Mouse (Mus musculus): ENCODE measurements around the gene Grk1. TPM values are rescaled to one million over a fixed set of nuclear protein-coding genes. Genes with fewer than 3 reads are reported as not detected.

Grk1 gene
- not detected in 2 replicates for polyA plus RNA-seq (2014; fragmentation: Nextera tagmentation; extraction: Ambion mirVana)

- Histone ChIP-seq H3K27me3 (ENCODE audit: control insufficient read depth, insufficient read depth, low read length) (no peaks in the 10 kb centered on the region), H3K27ac (replicated peaks in 1 of 2; ENCODE audit: control insufficient read depth in 1 of 2, insufficient read depth in 1 of 2, low read depth in 2 of 2, low read length in 2 of 2) (no peak within 1 kb of the TSS), H3K4me2 (ENCODE audit: low read length) (no peak within 1 kb of the TSS), H3K9ac (ENCODE audit: low read length) (no peak within 1 kb of the TSS), H3K36me3 (ENCODE audit: control insufficient read depth, insufficient read depth, low read length) (no peaks in the 10 kb centered on the region), H3K4me1 (ENCODE audit: control insufficient read depth in 2 of 2, insufficient read depth in 2 of 2, low read length in 2 of 2) (no peaks in the 10 kb centered on the region), H3K9me3 (ENCODE audit: control insufficient read depth, low read length) (no peaks in the 10 kb centered on the region), H3K4me3 (ENCODE audit: control insufficient read depth in 1 of 2, insufficient read depth in 1 of 2, low read depth in 1 of 2, low read length in 2 of 2) (no peak within 1 kb of the TSS)
- 76% methylated on average over 5 of the region's 5 CpGs for WGBS
- ATAC-seq (ENCODE audit: insufficient number of reproducible peaks, insufficient read depth, low FRiP score, low read depth): no peak
These were observed at the start of gene Grk1 for GRCm38 (mm10) chr8:13404666-13405131. TSS of gene Grk1 (plus strand) at chr8:13405081.

- Histone ChIP-seq H3K4me1 (ENCODE audit: control insufficient read depth in 2 of 2, insufficient read depth in 2 of 2, low read length in 2 of 2) (peaks cover 4 to 12% of the 10 kb centered on the region in 2 experiments), H3K27me3 (ENCODE audit: control insufficient read depth, insufficient read depth, low read length) (no peaks in the 10 kb centered on the region), H3K27ac (replicated peaks in 1 of 2; ENCODE audit: control insufficient read depth in 1 of 2, insufficient read depth in 1 of 2, low read depth in 2 of 2, low read length in 2 of 2) (no peak overlapping the region), H3K9ac (ENCODE audit: low read length) (no peak overlapping the region), H3K4me2 (ENCODE audit: low read length) (no peak overlapping the region), H3K4me3 (ENCODE audit: control insufficient read depth in 1 of 2, insufficient read depth in 1 of 2, low read depth in 1 of 2, low read length in 2 of 2) (no peak overlapping the region), H3K36me3 (ENCODE audit: control insufficient read depth, insufficient read depth, low read length) (peaks cover 97% of the 10 kb centered on the region), H3K9me3 (ENCODE audit: control insufficient read depth, low read length) (no peaks in the 10 kb centered on the region)
- no peak for ATAC-seq (ENCODE audit: insufficient number of reproducible peaks, insufficient read depth, low FRiP score, low read depth)
- 88% methylated on average over 6 of the region's 6 CpGs for WGBS
These were observed 48.7 kb upstream of the Grk1 start for GRCm38 (mm10) chr8:13356221-13356620.

- no peak overlapping the region for H3K4me2 ChIP-seq (ENCODE audit: low read length)
- H3K4me1 ChIP-seq (ENCODE audit: control insufficient read depth in 2 of 2, insufficient read depth in 2 of 2, low read length in 2 of 2): peaks cover 4 to 12% of the 10 kb centered on the region in 2 experiments
- peaks cover 97% of the 10 kb centered on the region for H3K36me3 ChIP-seq (ENCODE audit: control insufficient read depth, insufficient read depth, low read length)
- H3K9me3 ChIP-seq (ENCODE audit: control insufficient read depth, low read length): no peaks in the 10 kb centered on the region
- no peak for ATAC-seq (ENCODE audit: insufficient number of reproducible peaks, insufficient read depth, low FRiP score, low read depth)
- H3K9ac ChIP-seq (ENCODE audit: low read length): no peak overlapping the region
- H3K27ac ChIP-seq (replicated peaks in 1 of 2; ENCODE audit: control insufficient read depth in 1 of 2, insufficient read depth in 1 of 2, low read depth in 2 of 2, low read length in 2 of 2): no peak overlapping the region
- no peak overlapping the region for H3K4me3 ChIP-seq (ENCODE audit: control insufficient read depth in 1 of 2, insufficient read depth in 1 of 2, low read depth in 1 of 2, low read length in 2 of 2)
- 69% methylated on average over 10 of the region's 10 CpGs for WGBS
- H3K27me3 ChIP-seq (ENCODE audit: control insufficient read depth, insufficient read depth, low read length): no peaks in the 10 kb centered on the region
These were observed 48.2 kb upstream of the Grk1 start for GRCm38 (mm10) chr8:13356681-13357080.

GRCm38 (mm10) chr8:13360213-13360612 lies 44.7 kb upstream of the Grk1 start:
- no peak overlapping the region for H3K27ac ChIP-seq (replicated peaks in 1 of 2; ENCODE audit: control insufficient read depth in 1 of 2, insufficient read depth in 1 of 2, low read depth in 2 of 2, low read length in 2 of 2)
- no peaks in the 10 kb centered on the region for H3K4me1 ChIP-seq (ENCODE audit: control insufficient read depth in 2 of 2, insufficient read depth in 2 of 2, low read length in 2 of 2)
- H3K9ac ChIP-seq (ENCODE audit: low read length): no peak overlapping the region
- no peaks in the 10 kb centered on the region for H3K9me3 ChIP-seq (ENCODE audit: control insufficient read depth, low read length)
- no peak overlapping the region for H3K4me2 ChIP-seq (ENCODE audit: low read length)
- no peak overlapping the region for H3K4me3 ChIP-seq (ENCODE audit: control insufficient read depth in 1 of 2, insufficient read depth in 1 of 2, low read depth in 1 of 2, low read length in 2 of 2)
- 89% methylated on average over 7 of the region's 7 CpGs for WGBS
- H3K36me3 ChIP-seq (ENCODE audit: control insufficient read depth, insufficient read depth, low read length): peaks cover 98% of the 10 kb centered on the region
- no peak for ATAC-seq (ENCODE audit: insufficient number of reproducible peaks, insufficient read depth, low FRiP score, low read depth)
- H3K27me3 ChIP-seq (ENCODE audit: control insufficient read depth, insufficient read depth, low read length): no peaks in the 10 kb centered on the region

GRCm38 (mm10) chr8:13361865-13362264 lies 43.0 kb upstream of the Grk1 start:
- H3K4me3 ChIP-seq (ENCODE audit: control insufficient read depth in 1 of 2, insufficient read depth in 1 of 2, low read depth in 1 of 2, low read length in 2 of 2): no peak overlapping the region
- H3K27ac ChIP-seq (replicated peaks in 1 of 2; ENCODE audit: control insufficient read depth in 1 of 2, insufficient read depth in 1 of 2, low read depth in 2 of 2, low read length in 2 of 2): no peak overlapping the region
- H3K9me3 ChIP-seq (ENCODE audit: control insufficient read depth, low read length): no peaks in the 10 kb centered on the region
- H3K36me3 ChIP-seq (ENCODE audit: control insufficient read depth, insufficient read depth, low read length): peaks cover 98% of the 10 kb centered on the region
- WGBS: 98% methylated on average over 6 of the region's 6 CpGs
- no peak for ATAC-seq (ENCODE audit: insufficient number of reproducible peaks, insufficient read depth, low FRiP score, low read depth)
- no peaks in the 10 kb centered on the region for H3K4me1 ChIP-seq (ENCODE audit: control insufficient read depth in 2 of 2, insufficient read depth in 2 of 2, low read length in 2 of 2)
- no peak overlapping the region for H3K9ac ChIP-seq (ENCODE audit: low read length)
- no peak overlapping the region for H3K4me2 ChIP-seq (ENCODE audit: low read length)
- no peaks in the 10 kb centered on the region for H3K27me3 ChIP-seq (ENCODE audit: control insufficient read depth, insufficient read depth, low read length)

GRCm38 (mm10) chr8:13373151-13373662 lies 31.7 kb upstream of the Grk1 start:
- H3K9me3 ChIP-seq (ENCODE audit: control insufficient read depth, low read length): no peaks in the 10 kb centered on the region
- H3K4me1 ChIP-seq (ENCODE audit: control insufficient read depth in 2 of 2, insufficient read depth in 2 of 2, low read length in 2 of 2): no peaks in the 10 kb centered on the region
- no peak overlapping the region for H3K4me2 ChIP-seq (ENCODE audit: low read length)
- no peak overlapping the region for H3K27ac ChIP-seq (replicated peaks in 1 of 2; ENCODE audit: control insufficient read depth in 1 of 2, insufficient read depth in 1 of 2, low read depth in 2 of 2, low read length in 2 of 2)
- no peak for ATAC-seq (ENCODE audit: insufficient number of reproducible peaks, insufficient read depth, low FRiP score, low read depth)
- peaks cover 91% of the 10 kb centered on the region for H3K36me3 ChIP-seq (ENCODE audit: control insufficient read depth, insufficient read depth, low read length)
- 81% methylated on average over 8 of the region's 8 CpGs for WGBS
- no peaks in the 10 kb centered on the region for H3K27me3 ChIP-seq (ENCODE audit: control insufficient read depth, insufficient read depth, low read length)
- H3K4me3 ChIP-seq (ENCODE audit: control insufficient read depth in 1 of 2, insufficient read depth in 1 of 2, low read depth in 1 of 2, low read length in 2 of 2): no peak overlapping the region
- no peak overlapping the region for H3K9ac ChIP-seq (ENCODE audit: low read length)

GRCm38 (mm10) chr8:13381630-13382029 lies 23.3 kb upstream of the Grk1 start:
- no peak overlapping the region for H3K9ac ChIP-seq (ENCODE audit: low read length)
- H3K4me1 ChIP-seq (ENCODE audit: control insufficient read depth in 2 of 2, insufficient read depth in 2 of 2, low read length in 2 of 2): no peaks in the 10 kb centered on the region
- no peak for ATAC-seq (ENCODE audit: insufficient number of reproducible peaks, insufficient read depth, low FRiP score, low read depth)
- no peak overlapping the region for H3K27ac ChIP-seq (replicated peaks in 1 of 2; ENCODE audit: control insufficient read depth in 1 of 2, insufficient read depth in 1 of 2, low read depth in 2 of 2, low read length in 2 of 2)
- WGBS: 59% methylated on average over 7 of the region's 7 CpGs
- H3K4me2 ChIP-seq (ENCODE audit: low read length): no peak overlapping the region
- H3K4me3 ChIP-seq (ENCODE audit: control insufficient read depth in 1 of 2, insufficient read depth in 1 of 2, low read depth in 1 of 2, low read length in 2 of 2): no peak overlapping the region
- peaks cover 27% of the 10 kb centered on the region for H3K36me3 ChIP-seq (ENCODE audit: control insufficient read depth, insufficient read depth, low read length)
- no peaks in the 10 kb centered on the region for H3K9me3 ChIP-seq (ENCODE audit: control insufficient read depth, low read length)
- no peaks in the 10 kb centered on the region for H3K27me3 ChIP-seq (ENCODE audit: control insufficient read depth, insufficient read depth, low read length)

- no peaks in the 10 kb centered on the region for H3K27me3 ChIP-seq (ENCODE audit: control insufficient read depth, insufficient read depth, low read length)
- H3K27ac ChIP-seq (replicated peaks in 1 of 2; ENCODE audit: control insufficient read depth in 1 of 2, insufficient read depth in 1 of 2, low read depth in 2 of 2, low read length in 2 of 2): no peak overlapping the region
- WGBS: 86% methylated on average over 3 of the region's 3 CpGs
- no peaks in the 10 kb centered on the region for H3K4me1 ChIP-seq (ENCODE audit: control insufficient read depth in 2 of 2, insufficient read depth in 2 of 2, low read length in 2 of 2)
- no peak overlapping the region for H3K9ac ChIP-seq (ENCODE audit: low read length)
- H3K9me3 ChIP-seq (ENCODE audit: control insufficient read depth, low read length): no peaks in the 10 kb centered on the region
- no peak overlapping the region for H3K4me3 ChIP-seq (ENCODE audit: control insufficient read depth in 1 of 2, insufficient read depth in 1 of 2, low read depth in 1 of 2, low read length in 2 of 2)
- H3K4me2 ChIP-seq (ENCODE audit: low read length): no peak overlapping the region
- H3K36me3 ChIP-seq (ENCODE audit: control insufficient read depth, insufficient read depth, low read length): peaks cover 20% of the 10 kb centered on the region
- ATAC-seq (ENCODE audit: insufficient number of reproducible peaks, insufficient read depth, low FRiP score, low read depth): no peak
These were observed 22.3 kb upstream of the Grk1 start for GRCm38 (mm10) chr8:13382536-13382935.

Measured in heart, embryonic 14.5 days (tissue).